Mouse (Mus musculus): Measurements from ENCODE around the gene Strip1. TPM values are rescaled to one million over a fixed set of nuclear protein-coding genes. Genes with fewer than 3 reads are reported as not detected.

The Strip1 gene
- total and polyA plus RNA-seq, 3 experiments = 30.9 to 41.6 (median 34.2) TPM

GRCm38 (mm10) chr3:107627641-107628040 lies 3.9 kb downstream of the Strip1 start:
- DNase-seq = no peak

DNA sequence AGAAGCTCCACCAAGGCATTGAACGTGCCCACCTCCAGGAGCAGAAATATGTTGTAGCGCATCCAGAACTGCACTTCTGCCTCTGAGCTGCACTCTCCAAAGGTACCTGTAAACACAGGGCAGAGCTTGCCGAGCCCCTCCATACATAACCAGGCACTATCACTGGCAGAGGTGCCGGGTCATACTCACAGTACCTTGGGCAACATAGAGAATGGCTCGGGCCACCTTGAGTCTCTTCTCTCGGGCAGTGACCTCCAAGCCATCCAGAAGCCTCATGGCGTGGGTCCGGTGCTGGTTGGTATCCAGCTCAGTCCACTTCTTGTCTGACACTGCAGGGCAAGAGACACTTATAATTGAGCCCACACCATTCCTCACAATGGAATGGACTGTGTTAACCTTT lies 4.7 kb downstream of the Strip1 start:
- no peak for DNase-seq

GRCm38 (mm10) chr3:107625536-107625935 lies 6.0 kb downstream of the Strip1 start:
- no peak for DNase-seq

GRCm38 (mm10) chr3:107624424-107624823 lies 7.1 kb downstream of the Strip1 start:
- DNase-seq = no peak

- no peak for DNase-seq
Observed at GRCm38 (mm10) chr3:107622537-107622936, 9.0 kb downstream of the Strip1 start.

DNA sequence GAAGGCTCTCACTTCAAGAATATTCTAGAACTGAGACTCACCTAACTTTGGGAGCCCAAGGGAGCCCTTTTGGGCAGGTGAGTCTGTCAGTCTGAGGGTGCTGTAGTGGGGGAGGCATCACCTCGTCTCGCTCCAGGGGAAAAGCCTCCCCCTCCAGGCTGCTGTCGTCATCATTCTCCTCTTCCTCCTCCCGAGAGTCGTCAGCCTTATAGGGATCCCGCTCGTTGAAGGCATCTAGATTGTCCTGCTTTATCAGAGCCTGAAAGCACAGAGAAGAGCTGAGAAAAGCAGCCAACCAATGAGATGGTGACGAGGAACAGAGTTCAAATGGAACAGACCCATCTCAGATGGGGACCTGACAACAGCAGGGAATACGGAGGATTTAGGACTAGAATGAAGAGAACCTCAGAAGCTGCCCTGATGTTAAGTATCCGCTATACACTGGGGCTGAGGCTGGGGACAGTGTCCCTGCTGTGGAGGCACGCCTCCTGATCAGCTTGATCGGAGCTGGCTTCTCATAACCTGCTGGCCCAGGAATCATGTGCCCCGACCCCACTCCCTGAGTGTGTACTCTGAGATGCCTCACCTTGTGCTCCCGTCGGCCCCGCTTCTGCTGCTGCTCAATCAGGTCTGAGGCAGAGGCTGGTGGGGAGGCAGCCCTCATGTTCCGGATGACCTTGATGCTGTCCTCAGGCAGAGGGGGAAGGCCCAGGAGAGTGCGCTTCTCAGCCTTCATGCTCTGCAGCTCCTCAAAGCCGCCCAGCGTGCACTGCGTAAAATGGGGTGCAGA lies 10.0 kb downstream of the Strip1 start:
- no peak for DNase-seq

GRCm38 (mm10) chr3:107619911-107620310 lies 11.6 kb downstream of the Strip1 start:
- no peak for DNase-seq

GRCm38 (mm10) chr3:107617800-107618199 lies 13.7 kb downstream of the Strip1 start:
- no peak for DNase-seq

GRCm38 (mm10) chr3:107612902-107613525 lies 18.5 kb downstream of the Strip1 start:
- peak; percentile 57 for DNase-seq

- DNase-seq = no peak
Observed at GRCm38 (mm10) chr3:107611394-107611793, 20.1 kb downstream of the Strip1 start.

DNA sequence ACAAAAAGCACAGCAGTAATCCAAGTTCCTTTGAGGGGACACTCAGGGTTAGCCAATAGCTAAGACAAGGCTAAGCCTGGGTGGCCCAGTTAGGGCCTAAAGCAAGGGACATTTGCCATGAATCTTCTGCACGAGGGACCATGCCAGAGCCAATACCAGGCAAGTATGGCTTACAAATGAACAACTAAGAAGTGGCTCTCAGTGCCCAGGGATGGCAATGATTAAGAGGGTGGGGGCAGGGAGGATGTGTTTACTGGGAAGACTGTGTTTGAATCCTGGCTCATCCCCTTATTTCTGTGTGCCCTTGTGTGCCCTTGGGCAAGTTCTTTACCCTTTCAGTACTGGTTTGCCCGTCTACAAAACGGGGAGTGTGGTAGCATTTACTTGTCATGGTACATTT lies 22.1 kb downstream of the Strip1 start:
- no peak for DNase-seq

GRCm38 (mm10) chr3:107608808-107609207 lies 22.7 kb downstream of the Strip1 start:
- DNase-seq = no peak

DNA sequence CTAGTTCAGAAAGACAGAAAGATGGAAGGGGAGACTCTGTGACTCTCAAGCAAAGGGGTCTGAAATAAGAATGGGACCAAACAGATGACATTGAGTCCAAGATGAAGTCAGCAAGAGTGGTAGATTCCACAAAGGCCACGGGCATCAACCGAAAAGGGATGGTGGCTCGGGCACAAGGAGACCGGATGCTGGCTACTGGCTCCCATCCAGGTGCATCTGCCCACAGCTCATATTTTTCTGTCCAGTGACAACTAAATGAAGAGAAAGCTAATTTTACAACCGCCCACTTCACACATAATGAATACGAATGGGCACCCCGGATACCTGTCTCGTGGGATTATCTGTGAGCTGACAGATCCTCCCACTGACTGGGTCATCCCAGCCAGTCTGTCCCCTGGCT lies 24.3 kb downstream of the Strip1 start:
- DNase-seq = no peak

GRCm38 (mm10) chr3:107605304-107605703 lies 26.2 kb downstream of the Strip1 start:
- peak; percentile 47 for DNase-seq

GRCm38 (mm10) chr3:107600127-107600526 lies 31.4 kb downstream of the Strip1 start:
- DNase-seq = no peak

- DNase-seq = no peak
Observed at GRCm38 (mm10) chr3:107597586-107598389, 33.7 kb downstream of the Strip1 start.

DNA sequence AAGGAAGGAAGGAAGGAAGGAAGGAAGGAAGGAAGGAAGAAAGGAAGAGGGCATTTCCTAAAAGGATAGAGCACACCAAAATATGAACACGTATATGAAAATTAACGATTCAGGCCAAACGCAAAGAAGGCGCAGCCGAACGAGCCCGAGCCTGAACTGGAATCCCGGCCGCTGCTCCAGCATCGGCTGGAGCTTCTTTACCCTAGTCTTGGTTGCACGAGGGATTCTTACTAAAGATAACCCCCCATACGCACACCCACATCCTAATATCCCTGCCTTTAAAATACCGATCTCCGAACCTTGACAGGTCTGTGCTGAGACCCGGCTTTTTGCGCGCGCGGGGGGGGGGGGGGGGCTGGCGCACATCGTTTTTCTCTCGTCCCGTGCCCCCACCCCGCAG lies 34.4 kb downstream of the Strip1 start:
- DNase-seq = no peak

DNA sequence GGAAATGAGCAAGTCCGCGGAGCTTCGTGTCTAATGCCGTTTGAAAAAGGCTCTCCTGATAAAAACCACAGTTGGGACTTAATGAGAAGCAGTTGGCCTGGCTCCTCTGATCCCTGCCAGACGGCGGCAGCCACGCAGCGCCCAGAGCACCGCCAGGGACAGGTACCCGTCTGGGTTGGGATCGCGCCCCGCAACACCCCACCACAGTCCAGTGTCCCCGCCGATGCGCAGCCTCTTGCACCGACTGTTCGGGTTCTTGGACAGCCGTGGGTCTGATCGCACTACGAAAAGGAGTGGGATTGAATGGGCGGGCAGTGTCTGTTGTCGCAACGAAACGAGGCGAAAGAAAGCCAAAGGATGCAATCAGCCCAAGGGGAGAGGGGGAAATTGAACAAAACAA lies 34.9 kb downstream of the Strip1 start:
- DNase-seq = peak; percentile 18

DNA sequence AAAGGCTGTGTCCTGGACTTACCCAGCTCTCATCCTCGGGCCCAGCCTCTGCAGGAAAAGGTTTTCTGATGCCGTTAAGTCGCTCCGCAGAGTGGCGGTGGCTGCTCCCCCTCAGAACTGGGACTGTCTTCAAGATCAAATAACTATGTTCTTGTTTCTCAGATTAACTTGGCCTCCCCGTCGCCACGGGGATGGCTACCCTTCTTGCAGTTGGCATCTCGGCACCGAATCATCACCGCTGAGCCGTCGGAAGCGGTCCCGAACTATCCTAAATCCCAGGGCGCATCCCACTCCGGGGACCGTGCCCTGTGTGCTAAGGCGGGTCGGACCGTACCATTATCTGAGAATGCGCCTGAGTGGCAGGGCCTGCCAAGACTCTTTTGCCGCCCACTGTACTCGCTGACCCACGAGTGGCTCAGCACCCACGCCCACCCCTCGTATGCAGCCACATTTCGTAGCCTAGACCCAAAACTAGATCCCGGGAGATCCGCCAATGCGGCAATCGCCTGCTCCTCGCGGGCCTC lies 35.5 kb downstream of the Strip1 start:
- no peak for DNase-seq

DNA sequence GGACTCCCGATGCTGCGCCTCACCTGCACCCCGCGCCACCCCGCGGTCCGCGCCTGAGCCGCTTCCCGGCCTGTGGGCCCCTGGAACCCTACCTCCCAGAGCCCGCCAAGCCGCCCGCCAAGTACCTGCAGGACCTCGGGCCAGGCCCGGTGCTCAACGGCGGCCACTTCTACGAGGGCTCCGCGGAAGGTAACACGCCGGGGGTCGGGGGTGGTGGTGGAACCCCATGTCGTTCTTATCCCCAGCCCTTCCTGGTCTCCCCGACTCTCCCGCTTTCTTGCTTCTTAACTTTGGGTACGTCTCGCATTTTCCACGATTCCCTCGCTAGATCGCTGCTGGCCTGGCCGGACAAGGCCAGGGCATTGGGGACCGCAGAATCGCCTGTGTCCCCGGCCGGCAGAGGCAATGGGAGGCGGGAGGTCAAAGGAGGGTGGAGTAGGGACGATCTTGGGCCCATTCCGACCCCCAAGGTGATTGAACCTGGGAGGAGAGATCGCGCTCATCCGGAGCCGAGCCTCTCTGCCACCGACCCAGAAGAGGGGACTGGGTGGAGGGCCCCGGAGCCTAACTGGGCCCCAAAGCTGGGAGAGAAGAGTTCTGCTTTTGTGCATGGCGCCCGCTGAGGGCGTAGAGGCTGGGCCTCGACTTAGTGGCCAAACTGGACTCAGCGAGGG lies 36.1 kb downstream of the Strip1 start:
- peak; percentile 10 for DNase-seq

DNA sequence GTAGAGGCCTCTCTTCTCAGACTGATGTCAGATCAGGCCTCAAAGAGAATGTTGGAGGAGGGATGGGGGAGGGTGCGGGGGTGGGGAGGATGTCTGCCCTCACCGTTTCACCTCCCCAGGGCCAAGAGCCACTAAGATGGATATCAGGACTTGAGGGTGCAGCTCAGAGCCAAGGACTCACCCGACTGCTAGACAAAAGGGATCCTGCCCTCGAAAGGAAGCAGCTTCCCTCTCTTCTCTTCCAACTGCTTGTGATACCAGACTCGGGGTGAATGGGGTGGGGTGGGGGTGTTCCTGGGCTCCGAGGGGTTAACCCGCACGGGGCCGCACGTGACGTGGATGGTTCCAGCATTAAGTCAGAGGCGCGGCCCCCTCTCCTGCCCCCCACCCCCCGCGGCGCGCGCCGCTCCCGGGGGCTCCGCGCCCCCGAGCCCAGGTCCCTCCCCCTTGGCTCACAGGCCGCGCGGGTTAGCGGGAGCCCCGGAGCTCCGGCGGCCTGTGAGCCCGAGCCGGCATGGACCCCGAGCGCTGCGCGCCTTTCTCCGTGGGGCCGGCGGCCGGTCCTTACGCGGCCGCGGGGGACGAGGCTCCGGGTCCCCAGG lies 36.7 kb downstream of the Strip1 start, which contains the start of gene Alx3:
Gene Alx3, plus strand, starts transcription at position 370 of the 602 bp plus-strand sequence.
- no peak for DNase-seq
